Mouse (Mus musculus) gastrocnemius, postnatal 14 days (tissue): ENCODE data around the gene Slc38a9. TPM values are rescaled to one million over a fixed set of nuclear protein-coding genes. Genes with fewer than 3 reads are reported as not detected.
A peak's percentile ranks its signal among the peaks of the same experiment; 100 is the strongest.

Experiments
- DNase-seq: peaks from one replicate; pipeline ENCODE4 v3.0.0; 2021; ENCODE audit warnings: mixed read lengths
- intact Hi-C: fragments of 180-260 bp; cut with DNase I; formaldehyde crosslinking; loops from one replicate; pipeline ENCODE4 v1.15.1; 2025; ENCODE audit warnings: low total_unique reads
- total RNA-seq, 2 experiments: library from RNA; stranded (reverse); gene quantifications; 2 replicates each; pipeline ENCODE4 v1.2.3; 2021

The Slc38a9 gene
- total RNA-seq, 2 experiments from 2014 or later: 4.1 to 6.2 TPM

GRCm38 (mm10) chr13:112760538-112760881, 100.0 kb downstream of the Slc38a9 start:
- DNase-seq: no peak
- intact Hi-C loops: no loop called here

GRCm38 (mm10) chr13:112761787-112762186, 101.2 kb downstream of the Slc38a9 start:
- intact Hi-C loops: no loop called here
- no peak for DNase-seq

DNA sequence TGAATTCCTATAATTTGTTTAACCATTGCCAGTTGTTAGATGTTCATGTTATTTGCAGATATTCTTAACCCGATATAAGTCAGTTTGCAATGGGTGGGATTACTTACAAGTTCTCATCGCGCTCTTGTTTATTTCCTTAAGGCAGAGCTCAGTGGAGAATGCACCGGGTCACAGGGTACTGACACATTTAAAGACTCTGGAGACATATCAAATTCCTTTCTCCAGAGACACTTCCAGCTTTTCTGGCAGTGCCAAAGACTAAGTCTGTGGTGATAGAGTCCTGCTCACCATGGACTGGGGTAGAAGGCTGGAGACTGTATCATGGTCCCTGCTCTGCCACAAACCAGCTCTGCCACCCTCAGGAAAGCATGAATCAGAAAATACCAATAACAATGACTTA, 102.0 kb downstream of the Slc38a9 start:
- intact Hi-C loops: no loop called here
- DNase-seq: no peak

GRCm38 (mm10) chr13:112763531-112764091, 103.1 kb downstream of the Slc38a9 start:
- intact Hi-C loops: no loop called here
- no peak for DNase-seq

- intact Hi-C loops: no loop called here
- no peak for DNase-seq
Measured at GRCm38 (mm10) chr13:112764556-112764955, 104.0 kb downstream of the Slc38a9 start.

DNA sequence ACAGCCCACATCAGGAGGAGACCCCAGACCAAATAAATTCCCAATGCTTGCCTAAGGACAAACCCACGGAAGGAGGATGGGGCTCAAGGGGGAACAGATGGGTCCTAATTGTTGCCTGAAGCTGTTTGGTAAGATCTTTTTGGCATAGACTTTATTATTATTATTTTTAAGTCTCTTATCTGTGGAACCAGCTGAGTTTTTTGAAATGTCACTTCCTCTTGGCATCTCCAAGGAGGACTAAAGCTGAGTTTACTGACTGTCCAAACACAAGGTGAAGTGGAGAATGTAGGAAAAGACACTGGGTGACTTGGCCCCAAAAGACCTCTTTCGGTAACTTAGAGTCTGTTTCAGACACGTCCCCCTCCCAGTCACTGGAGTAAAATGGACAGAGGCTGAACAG, 105.1 kb downstream of the Slc38a9 start:
- intact Hi-C loops: no loop called here
- DNase-seq: no peak

DNA sequence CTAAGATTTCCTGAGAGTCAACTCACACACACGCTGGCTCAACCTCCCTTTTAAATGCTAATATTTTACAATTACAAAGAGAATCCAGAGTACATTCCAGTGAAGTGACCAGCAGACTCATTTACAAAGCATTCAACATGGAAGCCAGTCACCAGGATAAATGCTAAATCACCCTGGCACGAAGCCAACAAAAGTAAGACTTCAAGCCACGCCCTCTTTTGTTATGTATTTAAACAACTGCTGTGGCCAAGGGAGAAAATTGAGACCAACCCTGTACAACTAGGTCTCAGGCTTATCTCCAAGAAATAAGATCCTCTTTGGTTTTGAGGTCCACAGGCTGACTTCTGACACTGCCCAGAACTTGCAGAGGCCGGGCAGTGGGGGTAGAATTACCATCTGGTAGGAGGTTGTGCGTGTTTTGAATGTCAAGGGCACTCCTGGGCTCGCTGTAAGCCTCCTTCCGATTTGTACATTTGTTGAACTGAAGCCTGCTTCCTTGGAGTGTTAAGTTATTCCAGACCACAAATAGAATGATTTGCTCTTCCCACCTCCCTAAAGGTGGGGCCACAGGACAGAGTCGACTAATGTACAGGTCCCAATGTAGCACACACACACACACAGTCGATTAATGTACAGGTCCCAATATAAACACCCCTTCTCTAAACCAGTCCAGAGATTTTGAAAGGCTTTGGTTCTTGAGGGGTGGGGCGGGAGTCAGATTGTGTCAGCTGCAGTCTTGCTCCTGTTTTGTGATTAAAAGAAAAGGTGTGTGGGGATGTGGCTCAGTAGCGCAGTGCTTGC, 110.2 kb downstream of the Slc38a9 start:
- peak; percentile 49 for DNase-seq
- intact Hi-C loops: no loop called here

- intact Hi-C loops: no loop called here
Measured at GRCm38 (mm10) chr13:112771447-112772208, 111.1 kb downstream of the Slc38a9 start.

DNA sequence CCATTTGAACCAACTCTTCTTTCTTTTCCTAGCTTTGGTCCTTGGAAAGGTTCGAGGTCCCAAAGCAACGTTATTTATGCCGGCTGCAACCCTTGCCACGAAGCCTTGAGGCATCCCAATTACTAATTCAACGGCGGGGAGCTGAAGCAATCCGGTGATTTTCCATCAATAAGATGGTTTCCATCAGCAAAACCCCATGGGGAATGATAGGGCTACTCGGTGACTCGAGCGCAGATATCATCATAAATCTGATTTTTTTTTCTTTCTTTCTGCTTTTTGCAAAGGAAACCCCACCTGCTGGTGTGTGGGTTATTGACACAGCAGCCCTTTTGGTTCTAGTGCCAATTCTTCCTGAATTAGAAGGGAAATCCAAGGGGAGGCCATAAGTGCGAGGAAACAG, 111.7 kb downstream of the Slc38a9 start:
- intact Hi-C loops: no loop called here
- no peak for DNase-seq

More at GRCm38 (mm10) chr13:112771447-112772208, 111.1 kb downstream of the Slc38a9 start:
- DNase-seq: no peak

GRCm38 (mm10) chr13:112772861-112773260, 112.3 kb downstream of the Slc38a9 start:
- no peak for DNase-seq
- intact Hi-C loops: no loop called here

DNA sequence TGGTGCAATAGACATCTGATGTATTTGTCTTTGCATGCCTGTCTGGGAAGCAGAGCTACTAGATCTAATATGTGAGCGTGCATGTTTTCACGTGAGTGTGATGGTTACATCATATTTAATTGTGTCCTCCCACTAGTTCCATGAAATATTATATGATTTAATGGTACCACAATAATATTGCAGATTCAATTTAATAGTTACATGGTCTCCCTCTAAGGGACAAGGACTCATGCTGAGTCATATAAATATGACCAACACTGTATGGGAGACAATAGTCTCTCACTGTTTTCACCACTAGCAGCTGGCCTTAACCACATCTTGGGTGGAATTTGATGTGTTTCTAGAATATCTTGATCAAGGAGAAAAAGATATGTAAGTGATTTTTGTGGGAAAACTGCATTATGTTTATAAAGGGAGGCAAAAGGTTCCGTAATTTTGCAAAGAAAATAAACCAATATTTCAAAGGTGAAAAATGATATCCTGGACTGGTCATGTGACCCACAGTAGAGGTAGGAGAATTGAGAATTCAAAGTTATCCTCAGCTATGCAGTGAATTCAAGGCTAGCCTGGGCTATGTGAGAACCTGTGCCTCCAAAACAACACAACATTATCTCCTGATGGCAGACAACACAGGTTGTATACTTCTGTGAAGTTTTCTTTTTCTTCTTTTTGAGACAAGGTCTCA, 113.6 kb downstream of the Slc38a9 start:
- DNase-seq: no peak
- intact Hi-C loops: no loop called here

DNA sequence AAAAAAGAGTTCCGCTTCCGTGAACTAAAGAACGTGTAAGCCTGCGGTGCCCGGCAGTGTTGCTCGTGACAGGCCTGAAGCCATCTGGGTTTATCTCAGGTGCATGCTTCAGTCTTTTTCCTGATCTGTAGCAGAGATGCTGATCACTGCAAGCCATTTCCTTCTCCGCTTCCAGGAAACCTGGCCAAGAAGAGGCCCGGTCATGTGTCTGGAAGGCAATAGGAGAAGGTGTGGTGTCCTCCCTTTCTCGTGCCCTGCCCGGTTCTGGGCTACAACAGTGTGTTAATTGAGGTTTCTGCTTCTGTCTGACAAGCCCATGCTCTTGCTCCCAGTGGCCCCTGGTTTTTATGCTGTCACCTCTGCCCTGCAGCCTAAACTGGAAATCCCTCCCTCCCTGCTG, 115.3 kb downstream of the Slc38a9 start:
- DNase-seq: no peak
- intact Hi-C loops: no loop called here

DNA sequence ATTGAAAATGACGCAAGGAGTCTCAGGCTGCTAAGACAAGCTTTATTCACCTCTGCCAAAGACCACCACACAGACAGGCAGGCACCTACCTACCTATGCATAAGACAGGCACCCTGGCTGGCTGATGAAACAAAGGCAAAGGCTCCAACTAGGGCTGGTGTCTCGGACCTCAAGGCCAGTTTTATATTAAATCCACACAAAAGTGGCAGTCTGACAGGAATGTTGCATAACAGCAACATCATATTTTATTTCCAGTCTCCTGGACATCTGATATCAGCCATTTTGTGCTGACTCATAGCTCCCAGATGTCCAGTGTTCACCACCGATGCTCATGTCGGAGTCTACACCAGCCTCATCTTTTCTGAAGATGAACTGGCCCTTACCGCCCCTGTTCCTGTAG, 117.9 kb downstream of the Slc38a9 start:
- no peak for DNase-seq
- intact Hi-C loops: no loop called here

DNA sequence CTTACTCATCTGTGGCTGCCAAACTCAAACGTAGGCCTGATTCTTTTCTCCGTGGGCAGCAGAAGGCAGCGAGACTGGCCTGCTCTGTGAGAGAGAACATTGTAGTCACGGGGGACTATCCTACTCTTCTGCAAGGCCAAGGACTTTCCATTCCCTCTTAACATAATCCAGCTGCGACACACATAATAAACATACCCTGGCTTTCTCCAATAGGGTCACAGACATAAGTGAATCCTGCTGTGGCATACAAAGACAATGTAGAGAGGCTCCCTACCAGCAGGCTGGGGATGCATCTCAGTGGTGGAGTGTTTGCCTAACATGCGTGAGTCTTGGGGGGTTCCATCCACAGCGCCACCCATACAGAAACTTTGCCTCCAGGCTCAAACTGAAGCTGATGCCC, 124.8 kb downstream of the Slc38a9 start:
- no peak for DNase-seq
- intact Hi-C loops: no loop called here

DNA sequence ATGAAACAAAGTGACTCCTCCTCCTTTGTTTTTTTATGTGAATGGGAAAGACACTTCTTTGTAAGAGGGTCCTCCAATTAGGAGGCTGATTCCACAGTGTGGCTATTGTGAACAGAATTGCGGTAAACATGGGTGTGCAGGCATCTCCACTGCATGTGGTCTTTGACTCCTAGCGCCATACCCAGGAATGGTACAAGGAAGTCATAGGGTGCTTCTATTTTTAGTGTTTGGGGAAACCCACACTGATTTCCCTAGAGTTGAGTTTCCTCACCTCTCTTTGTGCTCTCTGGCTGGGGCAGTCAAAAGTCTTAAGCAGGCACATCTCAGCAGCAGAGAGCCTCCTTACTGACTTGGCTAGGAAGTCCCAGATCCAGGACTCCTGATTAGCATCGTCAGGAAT, 125.6 kb downstream of the Slc38a9 start:
- intact Hi-C loops: no loop called here
- DNase-seq: no peak

GRCm38 (mm10) chr13:112786942-112787533, 126.5 kb downstream of the Slc38a9 start:
- intact Hi-C loops: no loop called here
- no peak for DNase-seq
